Mouse (Mus musculus): ENCODE measurements around the gene Pde5a. TPM values are rescaled to one million over a fixed set of nuclear protein-coding genes. Genes with fewer than 3 reads are reported as not detected.

Pde5a gene
- total RNA-seq, 1 experiment = 1.6 TPM

GRCm38 (mm10) chr3:122814531-122814930 lies 85.8 kb downstream of the Pde5a start:
- Histone ChIP-seq H3K4me1 (ENCODE audit: control insufficient read depth in 2 of 2, insufficient read depth in 2 of 2, low read length in 2 of 2, poor library complexity in 1 of 2) (no peaks in the 10 kb centered on the region), H3K27ac (ENCODE audit: insufficient read depth, low read depth, low read length, poor library complexity, severe bottlenecking) (no peak overlapping the region), H3K9ac (ENCODE audit: insufficient read depth, low read depth, low read length, poor library complexity, severe bottlenecking) (no peak overlapping the region), H3K9me3 (ENCODE audit: control insufficient read depth, insufficient read depth, low read depth, low read length) (no peaks in the 10 kb centered on the region), H3K36me3 (ENCODE audit: control insufficient read depth, insufficient read depth, low read length, poor library complexity, severe bottlenecking) (no peaks in the 10 kb centered on the region), H3K4me3 (ENCODE audit: insufficient read depth in 1 of 2, low read depth in 1 of 2, low read length in 2 of 2, poor library complexity in 1 of 2, severe bottlenecking in 1 of 2) (no peak overlapping the region)
- DNase-seq (ENCODE audit: low read depth, low spot score) = no peak
- TF ChIP-seq ZC3H11A (IDR thresholded peaks at IDR 0.05; ENCODE audit: borderline replicate concordance, low read depth, low read length) (no peak), HCFC1 (IDR thresholded peaks at IDR 0.05; ENCODE audit: borderline replicate concordance, insufficient read depth, low read length) (no peak), MAFK (IDR thresholded peaks at IDR 0.05; ENCODE audit: insufficient read depth, low read depth, low read length) (no peak), ZNF384 (IDR thresholded peaks at IDR 0.05; ENCODE audit: low read depth, low read length) (no peak), CHD2 (IDR thresholded peaks at IDR 0.05; ENCODE audit: low read depth, low read length) (no peak)
- in situ Hi-C loops (cut with MboI; ENCODE audit: low sequenced_read_pairs in 2 of 2, unreplicated experiment in 2 of 2) = no loop called here

- in situ Hi-C loops (cut with MboI; ENCODE audit: low sequenced_read_pairs in 2 of 2, unreplicated experiment in 2 of 2) = no loop called here
- Histone ChIP-seq H3K9me3 (ENCODE audit: control insufficient read depth, insufficient read depth, low read depth, low read length) (no peaks in the 10 kb centered on the region), H3K4me3 (ENCODE audit: insufficient read depth in 1 of 2, low read depth in 1 of 2, low read length in 2 of 2, poor library complexity in 1 of 2, severe bottlenecking in 1 of 2) (no peak overlapping the region), H3K36me3 (ENCODE audit: control insufficient read depth, insufficient read depth, low read length, poor library complexity, severe bottlenecking) (no peaks in the 10 kb centered on the region), H3K9ac (ENCODE audit: insufficient read depth, low read depth, low read length, poor library complexity, severe bottlenecking) (no peak overlapping the region), H3K27ac (ENCODE audit: insufficient read depth, low read depth, low read length, poor library complexity, severe bottlenecking) (no peak overlapping the region), H3K4me1 (ENCODE audit: control insufficient read depth in 2 of 2, insufficient read depth in 2 of 2, low read length in 2 of 2, poor library complexity in 1 of 2) (no peaks in the 10 kb centered on the region)
- TF ChIP-seq ZNF384 (IDR thresholded peaks at IDR 0.05; ENCODE audit: low read depth, low read length) = no peak
- no peak for TF ChIP-seq HCFC1 (IDR thresholded peaks at IDR 0.05; ENCODE audit: borderline replicate concordance, insufficient read depth, low read length)
- no peak for TF ChIP-seq ZC3H11A (IDR thresholded peaks at IDR 0.05; ENCODE audit: borderline replicate concordance, low read depth, low read length)
- TF ChIP-seq CHD2 (IDR thresholded peaks at IDR 0.05; ENCODE audit: low read depth, low read length) = no peak
- no peak for TF ChIP-seq MAFK (IDR thresholded peaks at IDR 0.05; ENCODE audit: insufficient read depth, low read depth, low read length)
- DNase-seq (ENCODE audit: low read depth, low spot score) = no peak
Observed at GRCm38 (mm10) chr3:122818282-122818681, 89.5 kb downstream of the Pde5a start.

- DNase-seq (ENCODE audit: low read depth, low spot score) = no peak
- Histone ChIP-seq H3K27ac (ENCODE audit: insufficient read depth, low read depth, low read length, poor library complexity, severe bottlenecking) (no peak overlapping the region), H3K4me1 (ENCODE audit: control insufficient read depth in 2 of 2, insufficient read depth in 2 of 2, low read length in 2 of 2, poor library complexity in 1 of 2) (no peaks in the 10 kb centered on the region), H3K36me3 (ENCODE audit: control insufficient read depth, insufficient read depth, low read length, poor library complexity, severe bottlenecking) (no peaks in the 10 kb centered on the region), H3K4me3 (ENCODE audit: insufficient read depth in 1 of 2, low read depth in 1 of 2, low read length in 2 of 2, poor library complexity in 1 of 2, severe bottlenecking in 1 of 2) (no peak overlapping the region), H3K9ac (ENCODE audit: insufficient read depth, low read depth, low read length, poor library complexity, severe bottlenecking) (no peak overlapping the region), H3K9me3 (ENCODE audit: control insufficient read depth, insufficient read depth, low read depth, low read length) (no peaks in the 10 kb centered on the region)
- TF ChIP-seq ZC3H11A (IDR thresholded peaks at IDR 0.05; ENCODE audit: borderline replicate concordance, low read depth, low read length) (no peak), ZNF384 (IDR thresholded peaks at IDR 0.05; ENCODE audit: low read depth, low read length) (no peak), CHD2 (IDR thresholded peaks at IDR 0.05; ENCODE audit: low read depth, low read length) (no peak), MAFK (IDR thresholded peaks at IDR 0.05; ENCODE audit: insufficient read depth, low read depth, low read length) (no peak), HCFC1 (IDR thresholded peaks at IDR 0.05; ENCODE audit: borderline replicate concordance, insufficient read depth, low read length) (no peak)
- in situ Hi-C loops (cut with MboI; ENCODE audit: low sequenced_read_pairs in 2 of 2, unreplicated experiment in 2 of 2) = no loop called here
Observed at GRCm38 (mm10) chr3:122820700-122821099, 92.0 kb downstream of the Pde5a start.

- no peaks in the 10 kb centered on the region for H3K9me3 ChIP-seq (ENCODE audit: control insufficient read depth, insufficient read depth, low read depth, low read length)
- H3K9ac ChIP-seq (ENCODE audit: insufficient read depth, low read depth, low read length, poor library complexity, severe bottlenecking) = no peak overlapping the region
- H3K4me1 ChIP-seq (ENCODE audit: control insufficient read depth in 2 of 2, insufficient read depth in 2 of 2, low read length in 2 of 2, poor library complexity in 1 of 2) = no peaks in the 10 kb centered on the region
- H3K27ac ChIP-seq (ENCODE audit: insufficient read depth, low read depth, low read length, poor library complexity, severe bottlenecking) = no peak overlapping the region
- H3K36me3 ChIP-seq (ENCODE audit: control insufficient read depth, insufficient read depth, low read length, poor library complexity, severe bottlenecking) = no peaks in the 10 kb centered on the region
- no peak for DNase-seq (ENCODE audit: low read depth, low spot score)
- no peak overlapping the region for H3K4me3 ChIP-seq (ENCODE audit: insufficient read depth in 1 of 2, low read depth in 1 of 2, low read length in 2 of 2, poor library complexity in 1 of 2, severe bottlenecking in 1 of 2)
- TF ChIP-seq CHD2 (IDR thresholded peaks at IDR 0.05; ENCODE audit: low read depth, low read length) = no peak
- no peak for TF ChIP-seq MAFK (IDR thresholded peaks at IDR 0.05; ENCODE audit: insufficient read depth, low read depth, low read length)
- no peak for TF ChIP-seq ZC3H11A (IDR thresholded peaks at IDR 0.05; ENCODE audit: borderline replicate concordance, low read depth, low read length)
- TF ChIP-seq ZNF384 (IDR thresholded peaks at IDR 0.05; ENCODE audit: low read depth, low read length) = no peak
- TF ChIP-seq HCFC1 (IDR thresholded peaks at IDR 0.05; ENCODE audit: borderline replicate concordance, insufficient read depth, low read length) = no peak
- in situ Hi-C loops (cut with MboI; ENCODE audit: low sequenced_read_pairs in 2 of 2, unreplicated experiment in 2 of 2) = no loop called here
Observed at GRCm38 (mm10) chr3:122828270-122829058, 99.7 kb downstream of the Pde5a start.

All from ES-E14 (cell line).